Mouse (Mus musculus) retina, postnatal 7 days (tissue): ENCODE measurements around the gene H2-Q10.
A peak's percentile ranks its signal among the peaks of the same experiment; 100 is the strongest.
"Not testable (repeated sequence)": the region's sequence is repeated elsewhere in the genome, so short reads cannot be mapped to it uniquely, and the experiment has no call there.

Source experiments
- DNase-seq: peaks from one replicate; pipeline ENCODE4 v3.0.0-alpha.2; 2012; ENCODE audit warnings: low read depth, low spot score

Gene H2-Q10

DNA sequence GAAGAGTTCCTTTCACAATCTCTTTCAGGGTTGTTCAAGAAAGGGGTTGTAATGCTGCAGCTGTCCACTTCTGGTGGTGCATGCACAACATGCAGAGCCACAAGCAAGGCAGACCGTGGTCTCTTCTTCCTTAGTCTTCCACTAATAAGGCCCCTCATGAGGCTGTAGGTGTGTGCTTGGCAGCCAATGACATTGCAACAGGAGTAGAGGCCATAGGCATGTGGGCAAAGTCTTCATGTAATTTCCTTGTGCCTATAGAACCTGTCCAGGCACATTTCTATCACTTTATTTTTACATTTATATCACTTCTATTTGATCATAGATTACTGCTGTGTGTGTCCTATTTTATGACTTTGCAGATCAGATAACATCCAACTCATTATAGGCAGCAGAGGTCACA, 11.6 kb upstream of the H2-Q10 start:
- not testable (repeated sequence) for DNase-seq

GRCm38 (mm10) chr17:35460513-35461341, 9.2 kb upstream of the H2-Q10 start:
- not testable (repeated sequence) for DNase-seq

DNA sequence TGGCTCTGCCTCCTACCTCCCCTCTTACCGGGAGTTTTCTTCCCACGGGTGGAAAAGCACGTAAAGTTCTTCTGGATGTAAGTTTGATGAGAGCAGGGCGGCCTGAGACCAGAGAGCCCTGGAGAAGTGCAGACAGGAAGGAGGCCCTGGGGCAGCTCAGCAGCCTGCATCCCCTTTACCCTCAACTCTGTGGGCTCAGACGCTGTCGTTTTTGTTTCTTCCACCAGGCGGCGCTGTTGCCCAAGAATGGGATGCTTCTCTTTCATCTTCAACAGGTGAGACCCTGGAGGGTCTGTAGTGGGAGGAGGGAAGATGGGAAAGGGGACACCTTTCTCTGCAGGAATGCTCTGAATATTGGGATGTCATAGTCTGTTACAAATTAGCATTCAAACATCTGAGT, 4.2 kb upstream of the H2-Q10 start:
- not testable (repeated sequence) for DNase-seq

DNA sequence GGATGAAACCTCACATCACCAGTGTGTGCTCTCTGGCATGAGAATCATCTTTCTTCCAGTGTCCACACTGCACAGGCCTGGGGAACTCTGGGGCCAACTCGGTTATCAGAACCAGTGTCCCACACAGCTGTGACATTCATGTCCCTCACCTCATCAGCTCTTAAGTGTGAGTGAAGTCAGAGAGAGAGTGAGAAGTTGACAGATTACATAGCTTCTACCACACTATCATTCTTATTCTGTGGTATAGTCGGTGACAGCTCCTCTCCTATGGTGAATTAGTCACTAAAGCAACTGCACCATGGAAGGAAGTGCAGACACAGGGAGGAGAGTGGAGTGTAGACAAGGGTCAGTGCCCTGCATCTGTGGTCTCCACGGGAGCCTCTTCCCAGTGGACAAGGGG, 953 bp upstream of the H2-Q10 start:
- not testable (repeated sequence) for DNase-seq

GRCm38 (mm10) chr17:35484066-35484465, 14.2 kb downstream of the H2-Q10 start:
- peak; percentile 43 for DNase-seq

GRCm38 (mm10) chr17:35485702-35486101, 15.8 kb downstream of the H2-Q10 start:
- no peak for DNase-seq

DNA sequence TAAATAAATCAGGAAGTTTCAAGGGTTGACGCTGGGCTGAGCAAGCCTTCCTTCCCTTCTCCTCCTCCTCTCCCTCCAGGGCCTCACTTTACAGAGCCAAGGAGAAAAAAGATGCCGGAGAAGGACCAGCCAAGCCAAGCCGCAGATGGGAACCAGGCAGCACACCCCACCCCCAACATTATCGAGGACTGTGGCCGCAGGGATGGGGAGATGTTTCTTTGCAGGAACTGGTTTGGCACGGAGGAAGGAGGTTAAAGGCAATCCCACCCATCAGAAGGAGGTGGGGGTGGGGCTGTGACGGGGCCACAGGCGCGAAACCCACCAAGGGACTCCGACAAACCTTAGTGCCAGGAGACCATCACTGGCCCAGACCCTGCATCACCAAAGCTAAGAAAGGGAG, 16.8 kb downstream of the H2-Q10 start:
- DNase-seq, result no peak

DNA sequence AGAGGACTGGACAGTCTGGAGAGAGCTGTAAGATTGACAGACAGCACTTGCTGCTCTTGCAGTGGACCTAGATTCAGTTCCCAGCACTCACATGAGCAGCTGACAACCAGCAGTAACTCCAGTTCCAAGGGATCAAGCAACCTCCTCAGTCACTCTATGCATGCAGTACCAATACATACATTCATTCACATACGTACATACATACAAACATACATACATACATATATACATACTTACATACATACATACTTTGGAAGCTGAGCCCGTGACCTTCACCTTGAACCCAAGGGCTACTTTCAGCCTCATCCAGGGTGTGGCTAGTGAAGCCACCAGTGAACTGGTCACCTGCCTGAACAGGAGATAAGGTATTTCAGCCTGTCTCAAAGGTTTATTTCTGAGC, 18.2 kb downstream of the H2-Q10 start:
- DNase-seq, result no peak

DNA sequence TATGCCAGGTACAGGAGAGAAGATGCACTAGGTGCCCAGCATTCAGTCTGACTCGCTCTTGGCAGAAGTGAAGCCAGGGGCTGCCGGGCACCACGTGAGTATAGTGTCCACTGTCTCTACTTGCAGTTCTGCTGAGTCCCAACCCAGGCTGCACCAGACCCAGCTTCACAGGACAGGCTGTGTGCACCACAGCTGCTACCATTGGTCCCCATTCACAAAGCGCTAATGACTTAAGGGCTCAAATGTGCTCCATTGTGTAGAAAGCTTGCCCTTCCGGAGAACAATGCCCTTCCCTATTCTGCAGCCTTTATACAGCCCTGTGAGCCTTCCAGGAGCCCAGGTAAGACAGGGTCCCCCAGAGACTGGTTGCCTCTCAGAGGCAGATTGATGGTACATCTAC, 20.4 kb downstream of the H2-Q10 start:
- DNase-seq, result no peak

- no peak for DNase-seq
These were observed 27.2 kb downstream of the H2-Q10 start for GRCm38 (mm10) chr17:35497124-35497523.

DNA sequence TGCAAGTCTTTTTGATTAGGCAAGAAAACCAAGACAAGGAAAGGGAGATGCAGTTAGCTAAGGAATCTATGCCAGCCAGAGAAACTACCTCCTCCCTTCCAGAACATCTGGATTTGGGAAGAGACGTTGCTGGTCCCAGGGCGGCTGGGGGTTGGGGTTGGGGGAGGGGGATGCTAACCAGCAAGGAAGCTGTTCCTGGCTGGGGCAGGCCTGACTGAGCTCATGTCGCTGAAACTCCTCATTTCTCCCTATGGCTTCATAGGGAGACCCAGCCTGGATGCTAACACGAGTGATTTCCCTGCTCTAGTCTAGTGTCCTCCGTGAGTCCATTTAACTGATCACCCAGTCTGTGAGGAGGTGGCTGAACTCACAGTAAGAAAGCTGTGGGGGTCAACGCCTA, 32.3 kb downstream of the H2-Q10 start:
- no peak for DNase-seq

DNA sequence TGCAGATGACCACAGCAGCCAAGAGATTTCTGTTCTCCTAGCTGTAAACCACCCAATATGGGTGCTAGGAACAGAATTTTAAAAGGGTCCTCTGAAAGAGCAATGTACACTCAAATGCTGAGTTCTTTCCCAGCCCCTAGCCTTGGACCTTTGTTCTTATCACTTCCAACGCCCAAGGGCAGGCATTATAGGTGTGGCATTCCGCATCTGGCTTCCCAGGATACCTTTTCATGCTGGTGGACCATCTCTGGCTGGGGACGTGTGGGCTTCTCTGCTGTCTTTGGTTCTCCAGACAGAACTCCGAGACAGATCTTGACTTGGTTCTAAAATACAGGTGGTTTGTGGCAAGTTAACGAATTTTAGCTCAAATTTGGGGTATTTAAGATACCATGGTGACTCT, 32.9 kb downstream of the H2-Q10 start:
- DNase-seq, result no peak

- DNase-seq, result no peak
These were observed 34.0 kb downstream of the H2-Q10 start for GRCm38 (mm10) chr17:35503849-35504248.

DNA sequence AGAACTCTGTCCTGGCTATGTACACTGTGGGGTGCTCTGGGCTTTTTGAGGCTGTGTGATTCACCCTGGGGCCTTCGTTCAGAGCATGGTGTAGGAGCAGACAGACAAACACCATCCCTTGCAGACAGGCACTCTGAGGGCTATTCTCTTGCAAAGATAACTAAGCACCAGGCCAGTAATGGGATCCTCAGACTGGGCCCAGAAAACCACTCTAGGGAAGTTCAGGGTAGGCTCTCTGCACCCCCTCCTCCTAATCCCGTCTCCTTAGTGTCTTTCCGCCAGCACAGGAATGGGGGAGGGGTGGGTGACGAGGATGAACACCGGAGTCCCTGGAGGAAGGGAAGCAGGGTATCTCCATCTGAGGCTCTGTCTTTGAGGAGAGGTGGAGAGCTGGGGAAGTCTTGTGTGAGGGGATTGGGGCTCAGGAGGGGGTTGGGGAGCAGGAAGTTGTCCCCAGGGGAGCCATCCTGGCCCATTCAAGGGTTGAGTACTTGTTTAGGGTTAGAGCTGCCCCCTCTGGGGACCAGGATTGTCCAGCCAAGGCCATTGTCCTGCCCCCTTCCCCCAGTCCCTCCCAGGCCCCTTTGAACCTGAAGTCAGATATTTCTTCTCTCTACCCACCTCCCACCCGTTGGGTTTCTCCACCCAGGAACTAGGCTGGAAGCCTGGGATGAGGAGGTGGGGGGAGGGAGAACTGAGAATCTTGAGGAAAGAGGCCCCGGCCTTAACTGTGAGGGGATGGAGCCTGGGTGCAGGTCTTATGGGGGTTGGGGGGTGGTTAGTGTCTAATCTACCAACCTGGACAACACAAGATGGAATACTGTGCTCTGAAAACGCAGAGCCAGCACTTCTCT, 35.0 kb downstream of the H2-Q10 start:
- DNase-seq, result no peak

DNA sequence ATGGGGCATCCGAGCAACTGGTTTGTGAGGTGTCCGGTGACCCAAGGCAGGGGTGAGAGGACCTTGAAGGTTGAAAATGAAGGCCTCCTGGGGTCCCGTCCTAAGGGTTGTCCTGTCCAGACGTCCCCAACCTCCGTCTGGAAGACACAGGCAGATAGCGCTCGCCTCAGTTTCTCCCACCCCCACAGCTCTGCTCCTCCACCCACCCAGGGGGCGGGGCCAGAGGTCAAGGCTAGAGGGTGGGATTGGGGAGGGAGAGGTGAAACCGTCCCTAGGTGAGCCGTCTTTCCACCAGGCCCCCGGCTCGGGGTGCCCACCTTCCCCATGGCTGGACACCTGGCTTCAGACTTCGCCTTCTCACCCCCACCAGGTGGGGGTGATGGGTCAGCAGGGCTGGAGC, 35.9 kb downstream of the H2-Q10 start, which contains the start of gene Pou5f1:
Pou5f1 (plus strand) TSS at position 243 of the 400 bp plus-strand sequence.
- DNase-seq, result no peak

- no peak for DNase-seq
These were observed 37.0 kb downstream of the H2-Q10 start for GRCm38 (mm10) chr17:35506881-35507280.

GRCm38 (mm10) chr17:35507556-35508260, 37.8 kb downstream of the H2-Q10 start:
- no peak for DNase-seq

- not testable (repeated sequence) for DNase-seq
These were observed 38.4 kb downstream of the H2-Q10 start for GRCm38 (mm10) chr17:35508279-35508678.

DNA sequence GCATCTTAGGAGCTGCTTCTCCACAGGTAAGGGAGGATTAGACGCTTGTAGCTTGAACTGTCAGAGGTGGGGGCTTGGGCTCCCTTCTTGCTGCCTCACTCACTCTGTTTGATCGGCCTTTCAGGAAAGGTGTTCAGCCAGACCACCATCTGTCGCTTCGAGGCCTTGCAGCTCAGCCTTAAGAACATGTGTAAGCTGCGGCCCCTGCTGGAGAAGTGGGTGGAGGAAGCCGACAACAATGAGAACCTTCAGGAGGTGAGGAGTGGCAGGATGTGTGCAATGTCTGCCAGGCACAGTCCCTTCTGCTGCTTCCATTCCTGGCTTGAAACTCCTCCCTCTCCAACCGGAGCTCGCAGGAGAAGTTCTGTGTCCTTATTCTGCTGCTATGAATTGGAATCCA, 39.4 kb downstream of the H2-Q10 start:
- peak; percentile 47 for DNase-seq

- no peak for DNase-seq
These were observed 43.2 kb downstream of the H2-Q10 start for GRCm38 (mm10) chr17:35512916-35513626.

DNA sequence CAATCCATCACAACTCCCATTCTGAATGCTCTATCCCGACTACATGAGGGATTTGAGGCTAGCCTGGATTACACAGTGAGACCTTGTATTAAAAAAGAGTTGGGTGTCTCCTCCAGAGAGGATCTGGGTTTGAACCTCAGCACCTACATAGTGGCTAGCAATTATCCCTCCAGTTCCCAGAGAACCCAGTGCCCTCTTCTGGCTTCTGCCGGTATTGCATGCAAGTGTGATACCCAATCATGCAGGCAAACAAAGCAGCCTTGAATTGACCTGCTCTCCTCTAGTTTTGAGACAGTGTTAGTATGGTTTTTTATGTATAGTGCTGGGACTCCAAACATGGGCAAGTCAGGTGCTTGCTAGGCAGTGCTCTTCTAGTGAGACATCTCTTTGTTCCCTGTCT, 44.0 kb downstream of the H2-Q10 start:
- peak; percentile 53 for DNase-seq
